Mouse (Mus musculus) C2C12 (cell line): ENCODE measurements around the gene Hsph1.

ENCODE experiments used
- CTCF ChIP-seq: IDR thresholded peaks from one replicate; pipeline ENCODE4 v1.5.1; 2011; ENCODE audit not compliant: control insufficient read depth, insufficient read depth, insufficient read length
- USF1 ChIP-seq: IDR thresholded peaks from one replicate; pipeline ENCODE4 v1.6.1; 2011; ENCODE audit warnings: low read depth, mild to moderate bottlenecking, control low read depth, moderate library complexity

DNA sequence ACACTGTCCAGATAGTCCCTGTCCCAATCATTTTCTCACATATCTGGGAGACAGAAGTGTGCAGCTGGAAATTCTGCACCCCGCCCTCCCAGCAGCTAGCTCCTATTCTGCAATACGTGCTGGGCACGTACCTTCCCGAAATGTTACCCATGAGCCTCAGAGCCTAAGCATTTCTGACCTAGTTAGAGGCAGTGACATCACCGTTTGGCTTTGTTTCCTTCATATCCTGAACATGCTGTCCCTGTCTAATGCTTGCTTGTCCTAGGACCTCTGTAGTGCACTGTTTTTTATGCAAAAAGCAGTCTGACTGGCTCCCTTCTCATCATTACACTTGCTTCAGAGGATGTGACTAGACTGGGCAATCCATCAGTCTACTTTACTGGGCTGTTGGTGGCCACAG lies 69.2 kb downstream of the Hsph1 start:
- TF ChIP-seq CTCF = no peak
- no peak for TF ChIP-seq USF1
